34 mouse cellular contexts compared by ENCODE assay signal in genomic region chr6:15597226-15597983, GRCm38 (mm10).
DNase-seq lines count a peak whose midpoint lies in the region; ATAC-seq lines count a peak whose summit lies in the region.
"Had no signal": no experiment of that assay in that cellular context is flagged by ENCODE, and none has a peak within 500 bp of the region (broad histone marks: within the 10 kb centered on the region; RNA-seq: fewer than 3 reads in every experiment).

No protein-coding gene starts in this region.

- H3K27ac ChIP-seq in heart, embryonic 10.5 days, result no peak overlapping the region
- H3K27ac ChIP-seq in lung, embryonic 16.5 days (ENCODE audit: low read length), result no peak overlapping the region
- H3K27ac ChIP-seq in stomach, embryonic 15.5 days, result 0 out of 2 replicates have a peak overlapping the region, but pooled peaks have one; percentile 63
- H3K27ac ChIP-seq in hindbrain, embryonic 12.5 days, result no peak overlapping the region
- H3K27ac ChIP-seq: embryonic facial prominence, embryonic 13.5 days; hindbrain, embryonic 15.5 days; layer of hippocampus, adult 2 months; left cerebral cortex, adult 2 months; limb, embryonic 15.5 days; liver, embryonic 13.5 days; midbrain, embryonic 12.5 days; neural tube, embryonic 12.5 days had no signal

- WGBS in heart, embryonic 10.5 days, result 46% methylated on average over 4 of the region's 4 CpGs
- 17% methylated on average over 4 of the region's 4 CpGs for WGBS in lung, embryonic 16.5 days
- 24% methylated on average over 4 of the region's 4 CpGs for WGBS in stomach, embryonic 15.5 days
- WGBS in hindbrain, embryonic 12.5 days, result 78% methylated on average over 4 of the region's 4 CpGs

- H3K36me3 ChIP-seq in heart, embryonic 10.5 days, result no peaks in the 10 kb centered on the region
- no peaks in the 10 kb centered on the region for H3K36me3 ChIP-seq in lung, embryonic 16.5 days (ENCODE audit: control insufficient read depth, insufficient read depth, low read length)
- H3K36me3 ChIP-seq in stomach, embryonic 15.5 days, result no peaks in the 10 kb centered on the region
- no peaks in the 10 kb centered on the region for H3K36me3 ChIP-seq in hindbrain, embryonic 12.5 days
- H3K36me3 ChIP-seq: embryonic facial prominence, embryonic 13.5 days; heart, embryonic 12.5 days; hindbrain, embryonic 15.5 days; limb, embryonic 15.5 days; liver, embryonic 13.5 days; midbrain, embryonic 12.5 days; neural tube, embryonic 12.5 days had no signal

- intact Hi-C loops in heart, postnatal 10 days (cut with DNase I), result loop anchor here (10.0 kb wide), 1 partner anchor 197 kb away; no protein-coding TSS in a partner anchor

- H3K9me3 ChIP-seq in heart, embryonic 10.5 days, result no peaks in the 10 kb centered on the region
- no peaks in the 10 kb centered on the region for H3K9me3 ChIP-seq in lung, embryonic 16.5 days (ENCODE audit: control insufficient read depth, low read length)
- H3K9me3 ChIP-seq in stomach, embryonic 15.5 days, result no peaks in the 10 kb centered on the region
- no peaks in the 10 kb centered on the region for H3K9me3 ChIP-seq in hindbrain, embryonic 12.5 days (replicated peaks)
- H3K9me3 ChIP-seq: embryonic facial prominence, embryonic 13.5 days; hindbrain, embryonic 15.5 days; limb, embryonic 15.5 days; liver, embryonic 13.5 days; megakaryocyte, embryonic 14.5 days; midbrain, embryonic 12.5 days; neural tube, embryonic 12.5 days had no signal

- H3K4me2 ChIP-seq in lung, embryonic 16.5 days (ENCODE audit: low read depth, low read length), result no peak overlapping the region
- no peak overlapping the region for H3K4me2 ChIP-seq in stomach, embryonic 15.5 days
- no peak overlapping the region for H3K4me2 ChIP-seq in hindbrain, embryonic 12.5 days (replicated peaks)
- H3K4me2 ChIP-seq: embryonic facial prominence, embryonic 13.5 days; heart, embryonic 12.5 days; hindbrain, embryonic 15.5 days; limb, embryonic 15.5 days; liver, embryonic 13.5 days; midbrain, embryonic 12.5 days; neural tube, embryonic 12.5 days had no signal

- no peak overlapping the region for H3K4me3 ChIP-seq in heart, embryonic 10.5 days
- H3K4me3 ChIP-seq in lung, embryonic 16.5 days (ENCODE audit: low read length), result no peak overlapping the region
- H3K4me3 ChIP-seq in stomach, embryonic 15.5 days (replicated peaks), result no peak overlapping the region
- H3K4me3 ChIP-seq in hindbrain, embryonic 12.5 days, result no peak overlapping the region
- H3K4me3 ChIP-seq: embryonic facial prominence, embryonic 13.5 days; erythroblast, embryonic 14.5 days; heart, embryonic 12.5 days; hindbrain, embryonic 15.5 days; layer of hippocampus, adult 2 months; left cerebral cortex, adult 2 months; limb, embryonic 15.5 days; liver, embryonic 13.5 days; megakaryocyte, embryonic 14.5 days; midbrain, embryonic 12.5 days; myocyte; neural tube, embryonic 12.5 days had no signal

- H3K27me3 ChIP-seq in heart, embryonic 10.5 days (ENCODE audit: insufficient read depth, poor library complexity, severe bottlenecking), result no peaks in the 10 kb centered on the region
- no peaks in the 10 kb centered on the region for H3K27me3 ChIP-seq in lung, embryonic 16.5 days (ENCODE audit: control insufficient read depth, insufficient read depth, low read depth, low read length)
- H3K27me3 ChIP-seq in stomach, embryonic 15.5 days (replicated peaks), result no peaks in the 10 kb centered on the region
- H3K27me3 ChIP-seq in hindbrain, embryonic 12.5 days, result no peaks in the 10 kb centered on the region
- H3K27me3 ChIP-seq: CH12.LX; embryonic facial prominence, embryonic 13.5 days; heart, embryonic 12.5 days; hindbrain, embryonic 15.5 days; limb, embryonic 15.5 days; liver, embryonic 13.5 days; megakaryocyte, embryonic 14.5 days; midbrain, embryonic 12.5 days; neural tube, embryonic 12.5 days had no signal

- no peak overlapping the region for H3K9ac ChIP-seq in lung, embryonic 16.5 days (ENCODE audit: low read length)
- no peak overlapping the region for H3K9ac ChIP-seq in stomach, embryonic 15.5 days
- H3K9ac ChIP-seq in hindbrain, embryonic 12.5 days, result no peak overlapping the region
- H3K9ac ChIP-seq: embryonic facial prominence, embryonic 13.5 days; heart, embryonic 12.5 days; hindbrain, embryonic 15.5 days; limb, embryonic 15.5 days; liver, embryonic 13.5 days; midbrain, embryonic 12.5 days; neural tube, embryonic 12.5 days had no signal

- peak; percentile 12 for DNase-seq in embryo, embryonic 10.5 days (ENCODE audit: low spot score)
- no peak for DNase-seq in embryo, embryonic 10 days (ENCODE audit: low spot score)
- peak; percentile 4 to 16 for DNase-seq in heart, postnatal 10 days
- DNase-seq in heart, embryonic 10.5 days (ENCODE audit: low spot score), result no peak
- no peak for DNase-seq in lung, adult 18-20 months
- DNase-seq: adrenal gland, adult 2 months; adrenal gland, postnatal 36 days; cerebellum, adult 18-20 months; cerebellum, postnatal 10 days; gastrocnemius, postnatal 14 days; kidney, adult 2 months; kidney, postnatal 36 days; liver, embryonic 13.5 days; lung, postnatal 10 days; right cerebral cortex, adult 18-20 months; right cerebral cortex, postnatal 4 days; thymus, postnatal 25 days had no signal

- ATAC-seq in lung, embryonic 16.5 days (ENCODE audit: low read depth), result peak; percentile 97
- no peak for ATAC-seq in stomach, embryonic 15.5 days (ENCODE audit: insufficient read depth, low FRiP score, low read depth)
- no peak for ATAC-seq in hindbrain, embryonic 12.5 days (ENCODE audit: low FRiP score)
- ATAC-seq: activated CD4-positive, CD25-positive, alpha-beta regulatory T cell, adult 4 months; inflammation-experienced regulatory T-cells, adult 6 months had no signal

- no peaks in the 10 kb centered on the region for H3K4me1 ChIP-seq in heart, embryonic 10.5 days
- no peaks in the 10 kb centered on the region for H3K4me1 ChIP-seq in lung, embryonic 16.5 days (replicated peaks; ENCODE audit: control insufficient read depth, insufficient read depth, low read length)
- no peaks in the 10 kb centered on the region for H3K4me1 ChIP-seq in stomach, embryonic 15.5 days
- H3K4me1 ChIP-seq in hindbrain, embryonic 12.5 days, result no peaks in the 10 kb centered on the region
- H3K4me1 ChIP-seq: embryonic facial prominence, embryonic 13.5 days; heart, embryonic 12.5 days; hindbrain, embryonic 15.5 days; limb, embryonic 15.5 days; liver, embryonic 13.5 days; megakaryocyte, embryonic 14.5 days; midbrain, embryonic 12.5 days; neural tube, embryonic 12.5 days had no signal

Comparison
In these comparisons a context has a peak if more than half of its experiments do, and no peak if none do; other contexts are left out.
1. DNase-seq: peak in embryo, embryonic 10.5 days (single experiment) and heart, postnatal 10 days (2 of 2); none in embryo, embryonic 10 days (single experiment), heart, embryonic 10.5 days (single experiment) and lung, adult 18-20 months (0 of 2).